Mouse (Mus musculus) embryonic facial prominence, embryonic 13.5 days (tissue): ENCODE results near the gene Afg3l1. TPM values are rescaled to one million over a fixed set of nuclear protein-coding genes. Genes with fewer than 3 reads are reported as not detected.
"Not testable (repeated sequence)": the region's sequence is repeated elsewhere in the genome, so short reads cannot be mapped to it uniquely, and the experiment has no call there.

Source experiments
- ATAC-seq: fragments of 200-750 bp; cut with Nextera tagmentation; 2 replicates; pipeline ENCODE4 v1.8.0; 2017; ENCODE audit warnings: low read depth; ENCODE audit not compliant: insufficient number of reproducible peaks, insufficient read depth, low FRiP score, low TSS enrichment
- H3K27ac ChIP-seq: fragments of 300-500 bp; sonication (generic); 2 replicates; pipeline ENCODE4 v1.5.1; 2015; ENCODE audit warnings: moderate library complexity, mild to moderate bottlenecking, inconsistent platforms
- H3K27me3 ChIP-seq: fragments of 300-500 bp; sonication (generic); 2 replicates; pipeline ENCODE4 v1.6.1; 2015; ENCODE audit warnings: mild to moderate bottlenecking, inconsistent platforms
- H3K36me3 ChIP-seq: fragments of 300-500 bp; sonication (generic); 2 replicates; pipeline ENCODE4 v1.6.1; 2015; ENCODE audit warnings: mild to moderate bottlenecking, inconsistent platforms
- H3K4me1 ChIP-seq: fragments of 300-500 bp; sonication (generic); 2 replicates; pipeline ENCODE4 v1.6.1; 2015; ENCODE audit warnings: inconsistent platforms
- H3K4me2 ChIP-seq: fragments of 300-500 bp; sonication (generic); 2 replicates; pipeline ENCODE4 v1.6.1; 2015; ENCODE audit warnings: moderate library complexity, mild to moderate bottlenecking, inconsistent platforms
- H3K4me3 ChIP-seq: fragments of 300-500 bp; sonication (generic); 2 replicates; pipeline ENCODE4 v1.5.1; 2015; ENCODE audit warnings: mild to moderate bottlenecking, inconsistent platforms
- H3K9ac ChIP-seq: fragments of 300-500 bp; sonication (generic); 2 replicates; pipeline ENCODE4 v1.6.1; 2015; ENCODE audit warnings: mild to moderate bottlenecking, inconsistent platforms
- H3K9me3 ChIP-seq: fragments of 300-500 bp; sonication (generic); 2 replicates; pipeline ENCODE4 v1.6.1; 2016; ENCODE audit warnings: inconsistent platforms
- WGBS: fragments of 180-500 bp; shearing (Covaris S2); methylation state at CpG from one replicate; pipeline ENCODE4 v1.1.7; 2015; ENCODE audit warnings: mixed read lengths; 5-methylcytosine and 5-hydroxymethylcytosine counted together
- polyA plus RNA-seq: library from polyadenylated mRNA; unstranded; fragments of >200 nt; fragmentation: Nextera tagmentation; extraction: Ambion mirVana; gene quantifications from 2 replicates; pipeline ENCODE4 v1.2.1, GENCODE M21; 2015

The Afg3l1 gene
- polyA plus RNA-seq, 1 experiment from 2014 or later: 54.4 TPM

- H3K4me1 ChIP-seq: peaks cover 16% of the 10 kb centered on the region
- H3K27ac ChIP-seq, H3K27me3 ChIP-seq, H3K36me3 ChIP-seq, H3K4me2 ChIP-seq, H3K9ac ChIP-seq, H3K4me3 ChIP-seq, H3K9me3 ChIP-seq, ATAC-seq: not testable (repeated sequence)
- 66% methylated on average over 5 of the region's 5 CpGs for WGBS
Observed at GRCm38 (mm10) chr8:123474549-123474948, 3.2 kb upstream of the Afg3l1 start.

- H3K4me2 ChIP-seq: peak overlapping the region; percentile 89
- peaks cover 16% of the 10 kb centered on the region for H3K4me1 ChIP-seq
- peak overlapping the region; percentile 86 for H3K9ac ChIP-seq
- ATAC-seq: peak; percentile 50
- peaks cover 19% of the 10 kb centered on the region for H3K36me3 ChIP-seq
- no peaks in the 10 kb centered on the region for H3K27me3 ChIP-seq
- WGBS: 10% methylated on average over 34 of the region's 34 CpGs
- H3K9me3 ChIP-seq: no peaks in the 10 kb centered on the region
- H3K27ac ChIP-seq: peak overlapping the region; percentile 92
- H3K4me3 ChIP-seq: peak overlapping the region; percentile 85
Observed at GRCm38 (mm10) chr8:123476911-123477736, 579 bp upstream of the Afg3l1 start.

GRCm38 (mm10) chr8:123478456-123479218 lies 934 bp downstream of the Afg3l1 start:
- peak overlapping the region; percentile 89 for H3K4me2 ChIP-seq
- H3K27me3 ChIP-seq: no peaks in the 10 kb centered on the region
- H3K9me3 ChIP-seq: no peaks in the 10 kb centered on the region
- peaks cover 16% of the 10 kb centered on the region for H3K4me1 ChIP-seq
- peak overlapping the region; percentile 86 for H3K9ac ChIP-seq
- H3K36me3 ChIP-seq: peaks cover 29% of the 10 kb centered on the region
- ATAC-seq: no peak
- peak overlapping the region; percentile 85 for H3K4me3 ChIP-seq
- peak overlapping the region; percentile 92; the same call in 1 of the 2 replicates for H3K27ac ChIP-seq
- WGBS: 34% methylated on average over 16 of the region's 16 CpGs

DNA sequence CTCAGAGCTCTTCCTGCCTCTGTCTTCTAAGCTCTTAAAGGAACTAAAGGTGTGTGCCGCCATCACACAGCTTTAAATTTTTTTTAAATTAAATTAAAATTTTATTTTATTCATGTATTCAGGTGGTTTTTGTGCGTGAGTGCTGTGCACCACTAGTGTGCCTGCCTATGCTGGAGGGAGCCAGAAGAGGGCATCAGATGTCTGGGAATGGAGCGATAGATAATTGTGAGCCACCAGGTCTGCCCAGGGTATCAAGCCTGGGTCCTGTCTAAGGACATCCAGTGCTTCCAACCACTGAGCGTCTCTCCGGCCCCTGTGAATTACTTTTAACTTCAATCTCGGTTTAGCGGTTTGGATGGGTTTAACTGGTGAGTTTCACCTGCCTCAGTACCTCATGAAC lies 4.9 kb downstream of the Afg3l1 start:
- 88% methylated on average over 7 of the region's 7 CpGs for WGBS
- Histone ChIP-seq H3K27ac (no peak overlapping the region), H3K27me3 (no peaks in the 10 kb centered on the region), H3K9me3 (no peaks in the 10 kb centered on the region), H3K9ac (no peak overlapping the region), H3K4me3 (no peak overlapping the region), H3K4me1 (peaks cover 10% of the 10 kb centered on the region), H3K36me3 (peaks cover 66% of the 10 kb centered on the region), H3K4me2 (no peak overlapping the region)
- ATAC-seq: no peak

GRCm38 (mm10) chr8:123491280-123492075 lies 13.8 kb downstream of the Afg3l1 start:
- Histone ChIP-seq H3K4me3 (no peak overlapping the region), H3K9me3 (no peaks in the 10 kb centered on the region), H3K4me1 (no peaks in the 10 kb centered on the region), H3K27me3 (no peaks in the 10 kb centered on the region), H3K27ac (no peak overlapping the region), H3K9ac (no peak overlapping the region), H3K4me2 (no peak overlapping the region), H3K36me3 (peaks cover 96% of the 10 kb centered on the region)
- no peak for ATAC-seq
- WGBS: 90% methylated on average over 15 of the region's 15 CpGs

DNA sequence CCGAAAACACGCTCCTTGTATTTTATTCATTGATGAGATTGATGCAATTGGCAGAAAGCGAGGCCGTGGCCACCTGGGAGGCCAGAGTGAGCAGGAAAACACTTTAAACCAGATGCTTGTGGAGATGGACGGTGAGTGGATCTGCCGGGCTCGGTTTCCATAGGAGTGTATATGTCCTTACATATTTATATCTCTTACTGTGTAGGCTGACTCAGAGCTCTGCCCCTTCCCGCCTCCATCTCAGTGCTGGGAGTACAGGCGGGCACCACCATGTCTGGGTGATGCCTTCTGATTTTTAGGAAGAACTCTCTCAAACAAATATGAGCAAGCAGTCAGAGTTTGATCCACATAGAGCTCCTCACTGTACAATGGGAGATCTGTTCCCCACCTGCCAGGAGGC lies 15.2 kb downstream of the Afg3l1 start:
- peaks cover 96% of the 10 kb centered on the region for H3K36me3 ChIP-seq
- no peak overlapping the region for H3K4me3 ChIP-seq
- no peaks in the 10 kb centered on the region for H3K9me3 ChIP-seq
- H3K4me2 ChIP-seq: no peak overlapping the region
- 98% methylated on average over 9 of the region's 9 CpGs for WGBS
- ATAC-seq: no peak
- no peaks in the 10 kb centered on the region for H3K27me3 ChIP-seq
- no peak overlapping the region for H3K27ac ChIP-seq
- H3K9ac ChIP-seq: no peak overlapping the region
- no peaks in the 10 kb centered on the region for H3K4me1 ChIP-seq

DNA sequence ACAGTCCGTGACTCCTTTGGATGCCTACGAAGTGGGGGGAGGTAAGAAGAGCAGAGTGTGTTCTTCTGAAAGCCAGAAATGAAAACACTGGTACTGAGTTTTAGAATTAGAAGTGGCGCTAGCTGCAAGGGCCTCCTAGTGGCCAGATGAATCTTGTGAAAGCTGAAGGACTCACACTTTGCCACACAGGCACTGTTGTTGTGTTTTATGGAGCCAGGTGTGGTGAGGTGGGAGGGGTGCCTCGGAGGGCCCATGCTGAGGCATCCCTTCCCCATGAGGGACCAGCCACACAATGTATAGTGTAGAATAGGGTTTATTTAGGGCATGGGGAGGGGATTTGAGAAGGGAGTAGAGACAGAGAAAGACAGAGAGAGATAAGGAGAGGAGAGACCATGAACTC lies 20.0 kb downstream of the Afg3l1 start:
- 86% methylated on average over 4 of the region's 4 CpGs for WGBS

DNA sequence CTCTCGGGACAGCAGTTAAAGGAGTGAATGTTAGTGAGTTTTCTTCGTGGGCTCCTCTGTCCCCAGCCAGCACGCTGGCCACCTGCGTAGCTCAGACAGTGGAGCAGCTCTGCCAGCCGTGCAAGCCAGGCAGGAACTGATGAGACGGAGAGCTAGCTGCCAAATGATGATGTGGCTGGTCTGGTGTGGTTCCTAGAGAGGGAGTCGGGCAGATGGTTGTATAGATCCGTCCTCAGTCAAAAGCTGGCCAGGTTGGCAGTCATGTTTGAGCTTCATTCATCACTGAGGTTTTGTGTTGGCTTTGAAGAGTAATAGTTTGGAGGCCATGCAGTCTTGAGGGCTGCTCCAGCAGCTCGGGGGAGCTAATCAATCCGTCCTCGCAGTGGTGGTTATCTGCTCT lies 21.3 kb downstream of the Afg3l1 start:
- Histone ChIP-seq H3K4me1 (no peaks in the 10 kb centered on the region), H3K27ac (no peak overlapping the region), H3K4me3 (no peak overlapping the region), H3K9me3 (no peaks in the 10 kb centered on the region), H3K4me2 (no peak overlapping the region), H3K27me3 (no peaks in the 10 kb centered on the region), H3K9ac (no peak overlapping the region), H3K36me3 (peaks cover 99% of the 10 kb centered on the region)
- WGBS: 89% methylated on average over 11 of the region's 11 CpGs
- no peak for ATAC-seq

More for the DNA sequence above, 20.0 kb downstream of the Afg3l1 start:
- ATAC-seq: no peak
- no peak overlapping the region for H3K4me3 ChIP-seq
- no peaks in the 10 kb centered on the region for H3K27me3 ChIP-seq
- no peak overlapping the region for H3K9ac ChIP-seq
- H3K36me3 ChIP-seq: peaks cover 99% of the 10 kb centered on the region
- H3K4me2 ChIP-seq: no peak overlapping the region
- H3K9me3 ChIP-seq: no peaks in the 10 kb centered on the region
- no peaks in the 10 kb centered on the region for H3K4me1 ChIP-seq
- H3K27ac ChIP-seq: no peak overlapping the region

DNA sequence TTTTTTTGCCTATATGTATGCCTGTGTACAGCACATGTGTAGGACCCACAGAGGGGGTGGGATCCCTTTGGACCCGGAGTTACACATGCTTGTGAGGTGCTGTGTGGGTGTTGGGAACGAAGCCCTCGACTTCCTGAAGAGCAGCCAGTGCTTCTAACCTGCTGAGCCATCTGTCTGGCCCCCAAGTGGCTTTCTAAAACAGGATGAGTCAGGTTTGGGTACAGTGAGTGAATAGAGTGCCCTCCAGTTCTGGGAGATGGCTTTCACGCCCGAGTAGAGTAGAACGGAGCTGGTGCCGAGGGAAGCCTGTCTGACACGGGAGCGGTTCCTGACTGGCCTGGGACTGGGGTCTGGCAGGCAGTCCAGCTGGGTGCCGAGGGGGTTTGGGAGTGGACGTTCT lies 21.9 kb downstream of the Afg3l1 start:
- no peak overlapping the region for H3K9ac ChIP-seq
- no peaks in the 10 kb centered on the region for H3K9me3 ChIP-seq
- H3K4me3 ChIP-seq: no peak overlapping the region
- no peak overlapping the region for H3K4me2 ChIP-seq
- H3K27me3 ChIP-seq: no peaks in the 10 kb centered on the region
- no peak overlapping the region for H3K27ac ChIP-seq
- ATAC-seq: no peak
- peaks cover 99% of the 10 kb centered on the region for H3K36me3 ChIP-seq
- 94% methylated on average over 11 of the region's 11 CpGs for WGBS
- H3K4me1 ChIP-seq: no peaks in the 10 kb centered on the region

GRCm38 (mm10) chr8:123502192-123502591 lies 24.5 kb downstream of the Afg3l1 start:
- Histone ChIP-seq H3K4me3 (no peak overlapping the region), H3K27me3 (no peaks in the 10 kb centered on the region), H3K9ac (no peak overlapping the region), H3K9me3 (no peaks in the 10 kb centered on the region), H3K4me2 (no peak overlapping the region), H3K36me3 (peaks cover 99% of the 10 kb centered on the region), H3K4me1 (no peaks in the 10 kb centered on the region), H3K27ac (no peak overlapping the region)
- 96% methylated on average over 5 of the region's 5 CpGs for WGBS
- ATAC-seq: no peak

GRCm38 (mm10) chr8:123503801-123504467 lies 26.2 kb downstream of the Afg3l1 start:
- no peaks in the 10 kb centered on the region for H3K9me3 ChIP-seq
- peaks cover 99% of the 10 kb centered on the region for H3K36me3 ChIP-seq
- ATAC-seq: no peak
- H3K27ac ChIP-seq: no peak overlapping the region
- no peak overlapping the region for H3K4me3 ChIP-seq
- no peak overlapping the region for H3K9ac ChIP-seq
- H3K4me1 ChIP-seq: no peaks in the 10 kb centered on the region
- H3K4me2 ChIP-seq: no peak overlapping the region
- 97% methylated on average over 6 of the region's 6 CpGs for WGBS
- H3K27me3 ChIP-seq: no peaks in the 10 kb centered on the region
